Mouse (Mus musculus) thymus, postnatal 10 days (tissue): Measurements from ENCODE around the gene Commd3.
A peak's percentile ranks its signal among the peaks of the same experiment; 100 is the strongest.

ENCODE experiments used
- DNase-seq, 2 experiments: peaks; one replicate each; pipeline ENCODE4 v3.0.0; 2021; ENCODE audit warnings: low spot score in 2 of 2

Gene Commd3

GRCm38 (mm10) chr2:18672133-18672765 is at the start of gene Commd3:
Gene Commd3, plus strand, starts transcription at chr2:18672384.
- DNase-seq, result peak; percentile 77 to 92

GRCm38 (mm10) chr2:18623219-18623618 is 49.0 kb upstream of the Commd3 start:
- DNase-seq, result no peak

- no peak for DNase-seq
Observed at GRCm38 (mm10) chr2:18630547-18630946, 41.6 kb upstream of the Commd3 start.

- DNase-seq, result no peak
Observed at GRCm38 (mm10) chr2:18635052-18635451, 37.1 kb upstream of the Commd3 start.

- no peak for DNase-seq
Observed at GRCm38 (mm10) chr2:18648563-18648962, 23.6 kb upstream of the Commd3 start.

GRCm38 (mm10) chr2:18654821-18655220 is 17.4 kb upstream of the Commd3 start:
- no peak for DNase-seq

- DNase-seq, result no peak
Observed at GRCm38 (mm10) chr2:18664003-18664402, 8.2 kb upstream of the Commd3 start.

- no peak for DNase-seq
Observed at GRCm38 (mm10) chr2:18671041-18671440, 1.1 kb upstream of the Commd3 start.

GRCm38 (mm10) chr2:18672766-18673164 is 581 bp downstream of the Commd3 start:
- DNase-seq, result peak in 1 of 2 experiments; percentile 26

GRCm38 (mm10) chr2:18673766-18674165 is 1.6 kb downstream of the Commd3 start:
- no peak for DNase-seq

GRCm38 (mm10) chr2:18674193-18674902 is 2.2 kb downstream of the Commd3 start:
- no peak for DNase-seq

GRCm38 (mm10) chr2:18675681-18676456 is 3.7 kb downstream of the Commd3 start:
- DNase-seq, result no peak

- DNase-seq, result peak in 1 of 2 experiments; percentile 74
Observed at GRCm38 (mm10) chr2:18676457-18676935, 4.3 kb downstream of the Commd3 start.

GRCm38 (mm10) chr2:18676936-18677491 is 4.8 kb downstream of the Commd3 start, which contains the start of gene Bmi1:
Gene Bmi1, plus strand, starts transcription at chr2:18677018.
- peak; percentile 46 to 53 for DNase-seq

- peak; percentile 47 to 63 for DNase-seq
Observed at GRCm38 (mm10) chr2:18677631-18678471, 5.7 kb downstream of the Commd3 start.

- DNase-seq, result no peak
Observed at GRCm38 (mm10) chr2:18679701-18680100, 7.5 kb downstream of the Commd3 start.

GRCm38 (mm10) chr2:18680501-18680900 is 8.3 kb downstream of the Commd3 start:
- DNase-seq, result no peak

GRCm38 (mm10) chr2:18680961-18681360 is 8.8 kb downstream of the Commd3 start:
- peak in 1 of 2 experiments; percentile 33 for DNase-seq

- DNase-seq, result no peak
Observed at GRCm38 (mm10) chr2:18684062-18684461, 11.9 kb downstream of the Commd3 start.

- DNase-seq, result no peak
Observed at GRCm38 (mm10) chr2:18686386-18686785, 14.2 kb downstream of the Commd3 start.
